Mouse (Mus musculus) cerebellum, adult 2 months (tissue): ENCODE data around the gene Cpeb1.

Experiments used
- CTCF ChIP-seq: fragments of 200-500 bp; IDR thresholded peaks from 2 replicates; pipeline ENCODE4 v1.5.1; 2011; ENCODE audit warnings: low read depth, mild to moderate bottlenecking, control low read depth, low read length, moderate library complexity, borderline replicate concordance; ENCODE audit not compliant: insufficient read depth
- POLR2A ChIP-seq: fragments of 200-500 bp; IDR thresholded peaks from 2 replicates; pipeline ENCODE4 v1.6.1; 2011; ENCODE audit warnings: low read length, control low read depth, borderline replicate concordance; ENCODE audit not compliant: insufficient read depth

DNA sequence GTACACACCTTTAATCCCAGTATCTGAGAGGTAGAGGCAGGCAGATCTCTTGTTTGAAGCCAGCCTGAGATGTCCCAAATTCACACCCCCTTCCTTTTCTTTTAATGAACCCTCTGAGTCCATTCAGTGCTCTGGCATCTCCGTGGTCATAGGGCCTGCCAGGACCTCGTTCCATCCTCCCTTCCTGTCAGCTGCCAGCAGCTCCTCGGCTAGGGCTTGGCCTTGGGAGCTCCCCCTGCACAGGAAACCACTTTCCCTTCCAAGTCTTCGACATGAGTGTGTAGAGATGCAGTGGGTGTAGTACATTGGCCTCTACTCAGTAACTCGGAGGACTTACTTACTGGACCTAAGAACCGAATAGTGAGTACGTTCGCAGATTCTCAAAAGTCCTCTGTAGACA lies 139.7 kb downstream of the Cpeb1 start:
- TF ChIP-seq CTCF: no peak
- no peak for TF ChIP-seq POLR2A
